8 mouse cellular contexts compared by ENCODE assay signal in genomic region chr12:112588426-112589256, GRCm38 (mm10). TPM values are rescaled to one million over a fixed set of nuclear protein-coding genes. Genes with fewer than 3 reads are reported as not detected.
DNase-seq lines count a peak whose midpoint lies in the region; ATAC-seq lines count a peak whose summit lies in the region.

TSS of gene Inf2 (plus strand) at chr12:112588784.

- peak within 1 kb of the TSS; percentile 46 for H3K4me3 ChIP-seq in hindbrain, embryonic 12.5 days
- peak within 1 kb of the TSS; percentile 66 for H3K4me3 ChIP-seq in lung, embryonic 16.5 days (ENCODE audit: low read length)

- peaks cover 18% of the 10 kb centered on the region for H3K4me1 ChIP-seq in hindbrain, embryonic 12.5 days
- peaks cover 32% of the 10 kb centered on the region for H3K4me1 ChIP-seq in lung, embryonic 16.5 days (replicated peaks; ENCODE audit: control insufficient read depth, insufficient read depth, low read length)

- under 1% methylated on average over 54 of the region's 60 CpGs for WGBS in hindbrain, embryonic 12.5 days
- under 1% methylated on average over 53 of the region's 60 CpGs for WGBS in lung, embryonic 16.5 days

- peak within 1 kb of the TSS; percentile 89 for H3K4me2 ChIP-seq in hindbrain, embryonic 12.5 days (replicated peaks)
- peak within 1 kb of the TSS; percentile 96 for H3K4me2 ChIP-seq in lung, embryonic 16.5 days (ENCODE audit: low read depth, low read length)

- H3K9ac ChIP-seq in hindbrain, embryonic 12.5 days = peak within 1 kb of the TSS; percentile 55
- H3K9ac ChIP-seq in lung, embryonic 16.5 days (ENCODE audit: low read length) = peak within 1 kb of the TSS; percentile 74

- peak; percentile 81 for ATAC-seq in hindbrain, embryonic 12.5 days (ENCODE audit: low FRiP score)
- peak; percentile 95 for ATAC-seq in lung, embryonic 16.5 days (ENCODE audit: low read depth)

- H3K9me3 ChIP-seq in hindbrain, embryonic 12.5 days (replicated peaks) = no peaks in the 10 kb centered on the region
- no peaks in the 10 kb centered on the region for H3K9me3 ChIP-seq in lung, embryonic 16.5 days (ENCODE audit: control insufficient read depth, low read length)

- DNase-seq in MN1 (ENCODE audit: low spot score) = peak; percentile 78
- peak; percentile 61 to 74 for DNase-seq in cerebellum, postnatal 10 days
- DNase-seq in frontal cortex, postnatal 25 days (ENCODE audit: low spot score in 2 of 2) = peak; percentile 62 to 64
- DNase-seq in layer of hippocampus, postnatal 10 days (ENCODE audit: low spot score in 2 of 2) = peak; percentile 74 to 85
- peak; percentile 81 for DNase-seq in ovary, adult 18-20 months (ENCODE audit: low spot score)
- peak; percentile 65 to 71 for DNase-seq in thymus, postnatal 10 days (ENCODE audit: low spot score in 2 of 2)

- H3K27ac ChIP-seq in hindbrain, embryonic 12.5 days = no peak within 1 kb of the TSS
- no peak within 1 kb of the TSS for H3K27ac ChIP-seq in lung, embryonic 16.5 days (ENCODE audit: low read length)

- H3K36me3 ChIP-seq in hindbrain, embryonic 12.5 days = no peaks in the 10 kb centered on the region
- no peaks in the 10 kb centered on the region for H3K36me3 ChIP-seq in lung, embryonic 16.5 days (ENCODE audit: control insufficient read depth, insufficient read depth, low read length)

- peaks cover 57% of the 10 kb centered on the region for H3K27me3 ChIP-seq in hindbrain, embryonic 12.5 days
- no peaks in the 10 kb centered on the region for H3K27me3 ChIP-seq in lung, embryonic 16.5 days (ENCODE audit: control insufficient read depth, insufficient read depth, low read depth, low read length)

RNA-seq across cellular contexts. Expression of gene Inf2, which starts in this region (rescaled TPM):
- 1.5 and 2.1 TPM in 2 replicates for polyA plus RNA-seq in hindbrain, embryonic 12.5 days (2016; fragmentation: Nextera tagmentation; extraction: Ambion mirVana)
- 10 to 100 TPM; 80.9 to 91.4 TPM for total RNA-seq in layer of hippocampus, postnatal 10 days (2021)
- polyA plus RNA-seq in lung, embryonic 16.5 days (2015; fragmentation: Nextera tagmentation; extraction: Ambion mirVana) = 3.5 and 3.7 TPM in 2 replicates
